Mouse (Mus musculus) neural tube, embryonic 12.5 days (tissue): ENCODE measurements around the gene Nkd2. TPM values are rescaled to one million over a fixed set of nuclear protein-coding genes. Genes with fewer than 3 reads are reported as not detected.

ENCODE experiments used
- ATAC-seq: fragments of 200-750 bp; cut with Nextera tagmentation; 2 replicates; pipeline ENCODE4 v1.8.0; 2017; ENCODE audit warnings: low read depth, mild to moderate bottlenecking, moderate TSS enrichment, moderate library complexity; ENCODE audit not compliant: low FRiP score
- H3K27ac ChIP-seq: fragments of 300-500 bp; sonication (generic); 2 replicates; pipeline ENCODE4 v1.5.1; 2016
- H3K27me3 ChIP-seq: fragments of 300-500 bp; sonication (generic); replicated peaks from 2 replicates; pipeline ENCODE4 v1.6.1; 2016; ENCODE audit warnings: mild to moderate bottlenecking
- H3K36me3 ChIP-seq: fragments of 300-500 bp; sonication (generic); 2 replicates; pipeline ENCODE4 v1.6.1; 2016; ENCODE audit warnings: mild to moderate bottlenecking
- H3K4me1 ChIP-seq: fragments of 300-500 bp; sonication (generic); 2 replicates; pipeline ENCODE4 v1.6.1; 2016
- H3K4me2 ChIP-seq: fragments of 300-500 bp; sonication (generic); replicated peaks from 2 replicates; pipeline ENCODE4 v1.6.1; 2016; ENCODE audit warnings: mild to moderate bottlenecking
- H3K4me3 ChIP-seq: fragments of 300-500 bp; sonication (generic); 2 replicates; pipeline ENCODE4 v1.5.1; 2016
- H3K9ac ChIP-seq: fragments of 300-500 bp; sonication (generic); 2 replicates; pipeline ENCODE4 v1.6.1; 2016; ENCODE audit warnings: mild to moderate bottlenecking
- H3K9me3 ChIP-seq: fragments of 300-500 bp; sonication (generic); 2 replicates; pipeline ENCODE4 v1.6.1; 2016; ENCODE audit warnings: mild to moderate bottlenecking
- WGBS: fragments of 180-500 bp; shearing (Covaris S2); methylation state at CpG from one replicate; pipeline ENCODE4 v1.1.7; 2016; 5-methylcytosine and 5-hydroxymethylcytosine counted together
- polyA plus RNA-seq: library from polyadenylated mRNA; unstranded; fragments of >200 nt; fragmentation: Nextera tagmentation; extraction: Ambion mirVana; gene quantifications from 2 replicates; pipeline ENCODE4 v1.2.1, GENCODE M21; 2016

The Nkd2 gene
- polyA plus RNA-seq, 1 experiment from 2014 or later, result 12.6 TPM

DNA sequence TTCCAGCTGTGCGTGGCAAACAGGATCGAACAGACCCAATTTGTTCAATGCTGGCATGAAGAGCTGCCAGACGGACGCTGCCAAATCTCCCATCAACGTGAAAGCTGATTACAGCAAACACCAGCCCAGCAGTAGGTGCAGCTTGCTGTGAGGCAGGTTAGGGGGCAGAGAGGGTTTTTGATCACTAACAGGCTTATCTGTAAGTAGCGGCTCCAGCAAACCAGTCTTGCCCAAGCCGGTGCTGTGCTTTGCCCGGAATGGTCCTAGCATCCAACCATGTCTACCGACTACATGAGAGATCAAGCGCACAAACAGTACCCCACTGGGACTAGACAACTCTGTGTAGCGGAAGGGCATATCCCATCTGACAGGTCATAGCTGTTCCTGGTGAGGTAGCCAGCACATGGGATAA, 8.3 kb downstream of the Nkd2 start:
- no peaks in the 10 kb centered on the region for H3K9me3 ChIP-seq
- H3K4me3 ChIP-seq, result no peak overlapping the region
- no peak overlapping the region for H3K9ac ChIP-seq
- ATAC-seq, result no peak
- WGBS, result 84% methylated on average over 11 of the region's 11 CpGs
- H3K27ac ChIP-seq, result no peak overlapping the region
- no peak overlapping the region for H3K4me2 ChIP-seq
- H3K36me3 ChIP-seq, result no peaks in the 10 kb centered on the region
- no peaks in the 10 kb centered on the region for H3K27me3 ChIP-seq
- H3K4me1 ChIP-seq, result peaks cover 6% of the 10 kb centered on the region; the same call in 1 of the 2 replicates

DNA sequence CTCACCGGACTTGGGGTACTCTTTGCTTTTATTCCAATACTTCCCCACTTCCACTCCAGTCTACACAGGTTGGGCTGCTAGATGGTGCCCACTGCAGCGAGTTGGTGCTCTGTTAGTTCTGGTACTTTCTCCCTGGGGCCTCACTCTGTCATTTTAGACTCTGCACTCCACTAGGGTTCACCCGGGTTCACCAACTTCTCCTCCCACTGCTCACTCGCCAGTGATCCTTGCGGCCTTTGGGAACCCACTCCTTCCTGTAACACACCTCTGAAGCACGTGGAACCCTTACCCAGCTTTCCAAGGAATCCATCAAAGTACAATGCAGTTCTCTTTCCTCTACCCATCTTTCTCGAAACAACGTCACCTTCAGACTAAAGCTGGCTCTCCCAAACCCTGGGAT, 9.7 kb downstream of the Nkd2 start:
- no peak overlapping the region for H3K4me2 ChIP-seq
- 80% methylated on average over 8 of the region's 8 CpGs for WGBS
- ATAC-seq, result no peak

DNA sequence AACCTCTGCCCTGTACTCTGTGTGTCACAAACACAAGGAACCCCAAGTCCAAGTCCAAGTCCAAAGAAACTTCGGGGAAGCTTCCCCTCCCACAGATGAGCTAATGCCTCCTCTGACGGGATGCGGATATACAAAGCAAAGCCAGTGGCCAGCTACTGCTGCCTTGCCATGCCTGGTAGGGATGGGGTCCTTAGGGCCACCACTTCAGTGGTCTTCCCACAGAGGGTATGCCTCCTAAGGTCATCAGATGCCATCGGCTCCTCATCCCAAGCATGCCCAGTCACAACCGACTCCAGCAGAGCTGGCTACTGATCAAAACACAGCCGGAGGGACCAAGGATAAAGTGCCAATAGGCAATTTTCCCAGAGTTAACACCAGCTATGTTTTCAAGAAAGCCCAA, 10.9 kb downstream of the Nkd2 start:
- Histone ChIP-seq H3K27ac (no peak overlapping the region), H3K4me2 (no peak overlapping the region), H3K36me3 (no peaks in the 10 kb centered on the region), H3K9ac (no peak overlapping the region), H3K4me1 (peaks cover 6% of the 10 kb centered on the region; the same call in 1 of the 2 replicates), H3K9me3 (no peaks in the 10 kb centered on the region), H3K27me3 (no peaks in the 10 kb centered on the region), H3K4me3 (no peak overlapping the region)
- no peak for ATAC-seq
- WGBS, result 84% methylated on average over 6 of the region's 6 CpGs

More for the DNA sequence above, 9.7 kb downstream of the Nkd2 start:
- Histone ChIP-seq H3K4me3 (no peak overlapping the region), H3K36me3 (no peaks in the 10 kb centered on the region), H3K4me1 (peaks cover 6% of the 10 kb centered on the region; the same call in 1 of the 2 replicates), H3K9me3 (no peaks in the 10 kb centered on the region), H3K27me3 (no peaks in the 10 kb centered on the region), H3K27ac (no peak overlapping the region), H3K9ac (no peak overlapping the region)

DNA sequence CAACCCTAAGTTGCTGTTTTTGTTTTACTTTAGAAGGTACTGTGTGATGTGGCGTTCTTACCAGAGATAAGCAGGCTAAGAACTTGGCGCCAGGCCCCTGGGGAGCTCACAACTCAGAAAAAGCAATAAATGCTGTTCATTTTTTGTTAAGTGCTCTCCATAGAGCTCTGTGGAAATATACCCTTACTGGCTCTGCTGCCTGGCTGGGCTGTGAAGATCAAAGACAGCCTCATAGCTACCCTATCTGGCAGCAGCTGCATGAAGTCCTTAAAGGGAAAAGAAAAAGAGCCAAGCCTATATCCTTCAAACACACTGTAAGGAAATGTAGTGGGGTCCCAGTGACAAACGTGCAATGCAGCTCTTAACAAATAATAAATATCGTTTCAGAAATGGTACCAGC, 11.6 kb downstream of the Nkd2 start:
- no peaks in the 10 kb centered on the region for H3K27me3 ChIP-seq
- no peak overlapping the region for H3K4me3 ChIP-seq
- peaks cover 6% of the 10 kb centered on the region; the same call in 1 of the 2 replicates for H3K4me1 ChIP-seq
- no peak overlapping the region for H3K4me2 ChIP-seq
- no peak overlapping the region for H3K27ac ChIP-seq
- H3K9ac ChIP-seq, result no peak overlapping the region
- H3K9me3 ChIP-seq, result no peaks in the 10 kb centered on the region
- no peaks in the 10 kb centered on the region for H3K36me3 ChIP-seq
- 69% methylated on average over 4 of the region's 4 CpGs for WGBS
- ATAC-seq, result no peak

DNA sequence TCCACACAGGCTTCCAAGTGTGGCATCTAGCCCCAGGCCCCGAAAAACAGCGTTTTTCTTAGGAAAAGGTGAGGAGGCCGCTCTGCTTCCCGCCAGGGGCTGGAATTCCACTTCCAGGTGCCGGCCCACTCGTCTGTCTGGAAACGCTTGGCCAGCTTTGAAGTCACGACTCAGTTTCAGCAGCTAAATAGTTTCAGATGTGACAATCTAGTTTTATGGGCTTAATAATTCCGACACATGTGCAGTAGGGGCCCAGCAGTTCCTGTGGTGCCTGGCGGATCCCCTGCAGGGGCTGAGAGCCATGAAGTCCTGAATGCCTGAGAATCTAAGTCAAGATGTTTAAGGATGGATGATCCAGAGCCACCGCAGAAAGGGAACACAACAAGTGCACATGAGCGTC, 13.6 kb downstream of the Nkd2 start:
- H3K4me1 ChIP-seq, result peaks cover 6% of the 10 kb centered on the region; the same call in 1 of the 2 replicates
- 58% methylated on average over 12 of the region's 12 CpGs for WGBS
- H3K9me3 ChIP-seq, result no peaks in the 10 kb centered on the region
- ATAC-seq, result no peak
- no peaks in the 10 kb centered on the region for H3K36me3 ChIP-seq
- no peak overlapping the region for H3K27ac ChIP-seq
- H3K4me2 ChIP-seq, result no peak overlapping the region
- no peaks in the 10 kb centered on the region for H3K27me3 ChIP-seq
- H3K9ac ChIP-seq, result no peak overlapping the region
- H3K4me3 ChIP-seq, result no peak overlapping the region

DNA sequence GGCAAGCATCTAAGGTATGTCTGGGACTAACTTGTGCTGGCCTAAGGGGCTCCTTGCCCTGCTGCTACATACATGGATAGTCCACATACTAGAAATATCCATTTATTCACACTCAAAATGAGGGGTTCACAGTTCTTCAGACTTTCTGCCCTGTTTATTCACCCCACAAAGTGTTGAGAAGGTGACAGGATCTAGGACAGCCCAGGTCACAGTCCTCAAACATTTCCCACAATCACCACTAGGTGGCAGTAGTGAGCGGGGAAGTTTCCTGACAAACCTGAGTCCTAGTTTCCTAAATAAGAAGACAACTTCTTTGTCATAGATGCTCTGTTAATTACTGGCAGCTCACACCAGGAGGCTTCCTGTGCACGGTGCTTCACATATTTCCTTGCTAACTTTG, 15.9 kb downstream of the Nkd2 start:
- 3% methylated on average over 2 of the region's 2 CpGs for WGBS

DNA sequence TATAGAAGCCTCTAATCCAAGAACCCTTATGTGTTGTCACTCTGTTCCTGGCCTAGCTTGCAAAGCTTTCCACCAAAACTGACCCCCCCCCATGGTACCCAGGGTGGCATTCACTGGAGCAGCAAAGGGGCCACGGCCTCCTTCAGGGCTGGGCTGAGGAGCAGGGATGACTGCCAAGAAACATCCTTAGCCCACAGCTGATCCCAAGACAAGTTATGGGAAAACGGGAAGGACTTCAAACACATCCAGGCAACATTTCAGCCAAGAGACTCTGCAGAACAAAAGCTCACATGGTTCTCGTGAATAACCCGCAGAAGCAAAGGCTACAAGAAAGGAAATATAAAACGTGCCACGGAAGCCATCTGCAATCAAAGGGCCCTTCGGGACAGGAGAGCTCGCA, 20.2 kb downstream of the Nkd2 start:
- no peak overlapping the region for H3K27ac ChIP-seq
- no peak overlapping the region for H3K4me3 ChIP-seq
- H3K9ac ChIP-seq, result no peak overlapping the region
- no peaks in the 10 kb centered on the region for H3K9me3 ChIP-seq
- 76% methylated on average over 8 of the region's 8 CpGs for WGBS
- H3K4me1 ChIP-seq, result no peaks in the 10 kb centered on the region
- ATAC-seq, result no peak
- H3K4me2 ChIP-seq, result no peak overlapping the region
- no peaks in the 10 kb centered on the region for H3K36me3 ChIP-seq
- H3K27me3 ChIP-seq, result no peaks in the 10 kb centered on the region

More for the DNA sequence above, 15.9 kb downstream of the Nkd2 start:
- Histone ChIP-seq H3K27me3 (no peaks in the 10 kb centered on the region), H3K4me1 (peaks cover 6% of the 10 kb centered on the region; the same call in 1 of the 2 replicates), H3K36me3 (no peaks in the 10 kb centered on the region), H3K4me2 (no peak overlapping the region), H3K27ac (no peak overlapping the region), H3K4me3 (no peak overlapping the region), H3K9ac (no peak overlapping the region), H3K9me3 (no peaks in the 10 kb centered on the region)
- ATAC-seq, result peak; percentile 25; the same call in 1 of the 2 replicates

DNA sequence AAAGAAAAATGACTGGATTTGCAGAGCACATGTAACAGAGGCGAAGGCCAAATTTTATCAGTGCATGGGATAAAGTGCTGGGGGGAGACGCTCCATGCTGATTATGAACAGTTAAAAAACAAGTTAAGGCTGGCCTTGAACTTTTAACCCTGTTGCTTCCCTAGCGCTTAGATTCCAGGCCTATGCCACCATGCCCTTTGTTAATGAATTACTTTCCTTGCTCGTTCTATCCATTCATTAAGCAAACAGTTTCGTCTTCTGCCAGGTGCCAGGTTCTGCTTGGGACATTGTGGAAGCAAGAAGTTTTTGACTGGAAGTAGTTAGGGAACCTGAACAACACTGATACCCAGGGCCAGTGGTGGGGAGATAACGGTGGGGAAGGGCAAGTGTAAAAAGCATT, 23.7 kb downstream of the Nkd2 start:
- WGBS, result 82% methylated on average over 6 of the region's 6 CpGs

DNA sequence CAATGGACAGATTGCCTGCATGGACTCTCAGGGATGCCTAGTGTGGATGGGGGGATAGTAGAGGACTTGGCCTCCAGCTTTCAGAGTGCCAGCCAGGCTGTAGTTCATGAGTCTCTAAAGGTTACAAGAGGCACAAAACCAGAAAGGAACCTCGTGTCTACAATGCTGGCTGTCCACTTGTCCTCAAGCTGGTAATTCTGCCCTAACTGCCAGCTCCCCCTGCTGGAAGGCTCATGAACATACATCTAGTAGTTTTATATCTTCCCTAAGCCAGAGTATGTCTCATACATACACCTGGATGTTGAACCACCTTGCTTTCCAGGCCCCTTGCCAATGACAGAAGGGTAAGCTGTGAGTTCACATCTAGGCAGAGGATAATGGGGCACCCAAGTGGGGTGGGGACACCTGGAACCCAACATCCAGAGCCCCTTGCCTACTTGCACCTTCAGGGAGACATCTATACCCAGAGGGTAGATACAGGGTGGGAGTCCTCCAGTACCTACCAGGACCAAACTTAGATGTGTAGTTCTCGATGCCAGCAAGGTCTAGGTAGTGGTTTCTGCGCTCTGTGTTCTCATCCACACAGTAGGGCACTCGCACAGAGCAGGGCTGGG, 25.1 kb downstream of the Nkd2 start:
- WGBS, result 70% methylated on average over 4 of the region's 4 CpGs
- no peaks in the 10 kb centered on the region for H3K4me1 ChIP-seq
- no peak overlapping the region for H3K4me2 ChIP-seq
- H3K9me3 ChIP-seq, result no peaks in the 10 kb centered on the region
- no peak overlapping the region for H3K4me3 ChIP-seq
- ATAC-seq, result peak; percentile 19; the same call in 1 of the 2 replicates
- no peak overlapping the region for H3K9ac ChIP-seq
- 0 out of 2 replicates have a peak, but pooled peaks cover 4% of the 10 kb centered on the region for H3K36me3 ChIP-seq
- no peaks in the 10 kb centered on the region for H3K27me3 ChIP-seq
- H3K27ac ChIP-seq, result no peak overlapping the region

More for the DNA sequence above, 23.7 kb downstream of the Nkd2 start:
- H3K9me3 ChIP-seq, result no peaks in the 10 kb centered on the region
- no peak overlapping the region for H3K4me3 ChIP-seq
- no peaks in the 10 kb centered on the region for H3K36me3 ChIP-seq
- H3K27ac ChIP-seq, result no peak overlapping the region
- H3K9ac ChIP-seq, result no peak overlapping the region
- no peaks in the 10 kb centered on the region for H3K27me3 ChIP-seq
- H3K4me2 ChIP-seq, result no peak overlapping the region
- H3K4me1 ChIP-seq, result no peaks in the 10 kb centered on the region
- no peak for ATAC-seq

DNA sequence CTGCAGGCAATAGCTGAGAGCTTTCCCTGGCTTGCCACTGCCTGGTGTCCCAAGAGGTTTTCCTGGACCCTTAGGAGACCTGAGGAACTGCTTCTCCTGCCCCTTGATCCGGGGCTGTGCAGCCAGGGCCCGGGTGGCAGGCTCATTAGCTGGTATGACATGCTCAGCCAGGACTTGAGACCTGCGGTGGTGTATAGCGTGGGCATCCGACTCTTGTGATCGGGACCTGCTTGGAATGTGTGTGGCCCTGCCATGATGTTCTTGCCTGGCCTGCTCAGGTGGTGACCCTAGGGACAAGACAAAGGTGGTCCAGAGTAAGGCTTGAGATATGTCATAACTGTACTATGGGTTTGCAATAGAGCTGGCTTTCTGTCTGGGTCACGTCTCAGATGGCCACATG, 26.2 kb downstream of the Nkd2 start:
- WGBS, result 88% methylated on average over 7 of the region's 7 CpGs
- Histone ChIP-seq H3K9me3 (no peaks in the 10 kb centered on the region), H3K9ac (no peak overlapping the region), H3K4me3 (no peak overlapping the region), H3K36me3 (peaks cover 12% of the 10 kb centered on the region; the same call in 1 of the 2 replicates), H3K27me3 (no peaks in the 10 kb centered on the region), H3K4me2 (no peak overlapping the region), H3K27ac (no peak overlapping the region), H3K4me1 (no peaks in the 10 kb centered on the region)
- ATAC-seq, result no peak

DNA sequence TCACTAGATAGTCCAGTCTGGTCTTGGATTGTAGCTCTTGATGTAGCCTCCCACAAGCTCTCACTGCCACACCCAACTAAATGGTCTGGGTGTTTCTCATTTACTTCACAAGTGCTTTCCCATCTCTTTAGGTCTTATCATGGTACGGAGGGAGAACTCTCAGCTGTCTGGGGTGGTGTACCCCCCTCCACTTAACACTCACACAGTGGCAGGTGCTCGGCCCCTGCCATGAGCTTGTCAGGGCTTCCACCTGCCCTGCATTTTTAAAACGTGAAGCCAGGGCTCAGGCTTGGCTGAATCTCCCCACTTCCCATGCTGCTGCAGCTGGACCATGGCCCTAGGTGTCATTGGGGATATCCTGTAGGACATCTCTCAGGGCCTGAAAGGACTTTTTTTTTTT, 28.5 kb downstream of the Nkd2 start:
- 72% methylated on average over 3 of the region's 3 CpGs for WGBS
- no peak overlapping the region for H3K27ac ChIP-seq

DNA sequence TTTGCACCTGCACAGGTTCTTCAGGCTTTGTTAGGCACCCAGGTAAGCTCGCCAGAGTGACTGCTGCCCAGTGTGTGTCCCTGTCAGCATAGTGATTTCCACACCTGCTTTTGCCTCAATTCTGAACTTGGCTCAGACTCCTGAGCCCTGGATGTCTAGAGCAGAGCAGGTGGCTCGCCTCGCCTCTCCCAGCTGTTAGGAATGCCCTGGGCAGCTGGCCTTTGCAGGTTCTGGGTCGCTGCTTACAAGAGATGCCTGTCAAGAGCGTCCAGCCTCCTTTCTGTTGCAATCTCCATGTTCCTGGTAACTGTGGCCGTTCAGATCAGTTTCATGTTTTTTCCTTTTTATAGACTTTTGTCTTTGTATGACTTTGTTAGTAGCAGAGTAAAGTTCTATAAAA, 31.1 kb downstream of the Nkd2 start:
- 82% methylated on average over 6 of the region's 6 CpGs for WGBS
- Histone ChIP-seq H3K4me2 (no peak overlapping the region), H3K27me3 (no peaks in the 10 kb centered on the region), H3K9ac (no peak overlapping the region), H3K27ac (no peak overlapping the region), H3K4me1 (no peaks in the 10 kb centered on the region), H3K9me3 (no peaks in the 10 kb centered on the region), H3K4me3 (no peak overlapping the region), H3K36me3 (peaks cover 57% of the 10 kb centered on the region)
- ATAC-seq, result no peak

More for the DNA sequence above, 28.5 kb downstream of the Nkd2 start:
- Histone ChIP-seq H3K27me3 (no peaks in the 10 kb centered on the region), H3K36me3 (peaks cover 34% of the 10 kb centered on the region; the same call in 1 of the 2 replicates), H3K4me1 (no peaks in the 10 kb centered on the region), H3K4me3 (no peak overlapping the region), H3K9ac (no peak overlapping the region), H3K9me3 (no peaks in the 10 kb centered on the region), H3K4me2 (no peak overlapping the region)
- no peak for ATAC-seq

DNA sequence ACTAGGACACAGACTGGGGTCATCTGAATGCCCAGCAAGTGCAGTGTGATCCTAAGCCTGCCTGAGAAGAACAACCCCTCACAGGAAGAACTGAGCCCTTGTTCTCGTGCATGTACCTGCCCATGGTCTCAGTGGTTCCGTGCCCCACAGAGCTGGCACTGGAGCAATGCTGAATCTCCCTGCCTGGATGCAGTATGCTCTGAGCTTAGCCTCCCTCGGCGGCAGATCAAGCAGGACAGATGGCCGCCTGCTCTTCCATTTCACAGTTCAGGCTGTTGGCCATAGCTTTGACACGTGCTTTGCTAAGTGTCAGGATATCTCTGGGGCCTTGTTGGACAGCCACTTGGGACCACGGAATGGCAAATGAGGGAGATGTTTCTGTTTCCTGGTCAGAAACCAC, 33.2 kb downstream of the Nkd2 start:
- H3K9me3 ChIP-seq, result no peaks in the 10 kb centered on the region
- no peaks in the 10 kb centered on the region for H3K27me3 ChIP-seq
- H3K4me3 ChIP-seq, result no peak overlapping the region
- WGBS, result 92% methylated on average over 7 of the region's 7 CpGs
- no peaks in the 10 kb centered on the region for H3K4me1 ChIP-seq
- H3K36me3 ChIP-seq, result peaks cover 78% of the 10 kb centered on the region
- H3K9ac ChIP-seq, result no peak overlapping the region
- no peak overlapping the region for H3K27ac ChIP-seq
- ATAC-seq, result no peak
- no peak overlapping the region for H3K4me2 ChIP-seq
